Mouse (Mus musculus) liver, postnatal 0 days (tissue): ENCODE results near the gene Gm10961.

Experiments used
- CTCF ChIP-seq: sonication (generic); IDR thresholded peaks from 2 replicates; pipeline ENCODE4 v1.5.1; 2016; ENCODE audit warnings: antibody characterized with exemption, low read depth
- EP300 ChIP-seq: IDR thresholded peaks from 2 replicates; pipeline ENCODE4 v1.6.1; 2016; ENCODE audit warnings: antibody characterized with exemption, low read depth, mild to moderate bottlenecking

- TF ChIP-seq EP300 (no peak), CTCF (no peak)
These were observed 44.6 kb upstream of the Gm10961 start for GRCm38 (mm10) chr3:107586504-107586903.
